Mouse (Mus musculus): ENCODE measurements around the gene Dppa5a. TPM values are rescaled to one million over a fixed set of nuclear protein-coding genes. Genes with fewer than 3 reads are reported as not detected.

Gene Dppa5a
- polyA plus RNA-seq, 1 experiment from 2014 or later, result 0.25 TPM

DNA sequence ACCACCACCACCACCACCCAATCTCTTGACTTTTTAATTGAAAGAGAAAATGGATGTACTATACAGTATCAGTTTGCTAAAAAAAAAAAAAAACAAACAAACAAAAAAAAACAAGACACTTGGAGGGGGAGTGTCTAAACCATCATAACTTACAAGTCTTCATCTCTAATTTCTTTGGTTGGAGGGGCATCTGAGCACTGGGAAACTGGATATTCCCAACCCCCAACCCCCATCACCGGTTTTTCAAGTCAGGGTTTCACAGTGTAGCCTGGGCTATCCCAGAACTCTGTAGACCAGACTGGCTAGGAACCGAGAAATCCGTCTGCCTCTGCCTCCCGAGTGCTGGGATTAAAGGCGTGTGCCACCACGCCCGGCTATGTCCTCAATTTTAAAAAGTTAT is 1.8 kb upstream of the Dppa5a start:
- DNase-seq (ENCODE audit: low spot score, missing footprints) (no peak), ATAC-seq (ENCODE audit: low FRiP score) (no peak)
- Histone ChIP-seq H3K36me3 (ENCODE audit: control insufficient read depth, insufficient read depth, low read length) (no peaks in the 10 kb centered on the region), H3K4me3 (ENCODE audit: low read depth, low read length) (no peak overlapping the region), H3K4me1 (ENCODE audit: control insufficient read depth, insufficient read depth, low read length) (no peaks in the 10 kb centered on the region), H3K27me3 (ENCODE audit: control insufficient read depth, insufficient read depth, low read length) (no peaks in the 10 kb centered on the region), H3K27ac (ENCODE audit: low read depth, low read length) (no peak overlapping the region), H3K9ac (ENCODE audit: low read length) (no peak overlapping the region), H3K9me3 (ENCODE audit: control insufficient read depth, low read length) (no peaks in the 10 kb centered on the region), H3K4me2 (no peak overlapping the region)
- WGBS, result 95% methylated on average over 7 of the region's 7 CpGs

GRCm38 (mm10) chr9:78369349-78369748 is 1.4 kb upstream of the Dppa5a start:
- WGBS, result 93% methylated on average over 2 of the region's 2 CpGs
- no peaks in the 10 kb centered on the region for H3K9me3 ChIP-seq (ENCODE audit: control insufficient read depth, low read length)
- no peak overlapping the region for H3K4me3 ChIP-seq (ENCODE audit: low read depth, low read length)
- no peaks in the 10 kb centered on the region for H3K27me3 ChIP-seq (ENCODE audit: control insufficient read depth, insufficient read depth, low read length)
- no peak overlapping the region for H3K27ac ChIP-seq (ENCODE audit: low read depth, low read length)
- no peak for DNase-seq (ENCODE audit: low spot score, missing footprints)
- no peaks in the 10 kb centered on the region for H3K4me1 ChIP-seq (ENCODE audit: control insufficient read depth, insufficient read depth, low read length)
- no peak for ATAC-seq (ENCODE audit: low FRiP score)
- H3K36me3 ChIP-seq (ENCODE audit: control insufficient read depth, insufficient read depth, low read length), result no peaks in the 10 kb centered on the region
- no peak overlapping the region for H3K9ac ChIP-seq (ENCODE audit: low read length)
- H3K4me2 ChIP-seq, result no peak overlapping the region

DNA sequence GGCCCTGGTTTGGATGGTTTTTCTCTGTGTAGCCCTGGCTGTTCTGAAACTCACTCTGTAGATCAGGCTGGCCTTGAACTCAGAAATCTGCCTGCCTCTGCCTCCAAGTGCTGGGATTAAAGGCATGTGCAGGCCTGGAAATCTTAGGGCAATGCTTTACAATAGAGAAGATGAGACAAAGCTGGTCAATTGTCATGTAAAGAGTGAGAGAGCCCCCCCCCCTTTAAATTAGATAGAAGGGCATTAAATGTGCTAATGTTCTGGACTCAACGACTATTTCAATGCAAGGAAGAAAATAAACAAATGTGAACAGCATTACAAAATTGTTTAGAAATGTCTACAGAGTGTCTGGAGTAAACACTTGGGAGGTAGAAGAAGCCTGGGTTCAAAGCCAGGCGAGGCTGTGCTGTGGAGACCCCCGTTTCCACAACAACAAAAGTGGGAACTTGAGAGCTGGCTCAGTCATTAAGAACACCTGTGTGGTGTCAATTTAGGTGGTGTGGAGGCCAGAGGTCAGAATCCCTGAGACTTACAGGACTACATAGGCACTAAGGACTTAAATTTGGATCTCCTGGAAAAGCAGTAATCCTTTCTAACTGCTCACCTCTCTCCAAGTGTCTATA is 805 bp upstream of the Dppa5a start:
- 81% methylated on average over 3 of the region's 3 CpGs for WGBS
- Histone ChIP-seq H3K4me2 (no peak overlapping the region), H3K36me3 (ENCODE audit: control insufficient read depth, insufficient read depth, low read length) (no peaks in the 10 kb centered on the region), H3K4me3 (ENCODE audit: low read depth, low read length) (no peak overlapping the region), H3K9me3 (ENCODE audit: control insufficient read depth, low read length) (no peaks in the 10 kb centered on the region), H3K4me1 (ENCODE audit: control insufficient read depth, insufficient read depth, low read length) (no peaks in the 10 kb centered on the region), H3K27me3 (ENCODE audit: control insufficient read depth, insufficient read depth, low read length) (no peaks in the 10 kb centered on the region), H3K9ac (ENCODE audit: low read length) (no peak overlapping the region), H3K27ac (ENCODE audit: low read depth, low read length) (no peak overlapping the region)
- DNase-seq (ENCODE audit: low spot score, missing footprints) (no peak), ATAC-seq (ENCODE audit: low FRiP score) (no peak)

GRCm38 (mm10) chr9:78365850-78366544 is 2.0 kb downstream of the Dppa5a start:
- Histone ChIP-seq H3K36me3 (ENCODE audit: control insufficient read depth, insufficient read depth, low read length) (no peaks in the 10 kb centered on the region), H3K9ac (ENCODE audit: low read length) (no peak overlapping the region), H3K4me2 (no peak overlapping the region), H3K9me3 (ENCODE audit: control insufficient read depth, low read length) (no peaks in the 10 kb centered on the region), H3K4me3 (ENCODE audit: low read depth, low read length) (no peak overlapping the region), H3K4me1 (ENCODE audit: control insufficient read depth, insufficient read depth, low read length) (no peaks in the 10 kb centered on the region), H3K27ac (ENCODE audit: low read depth, low read length) (no peak overlapping the region), H3K27me3 (ENCODE audit: control insufficient read depth, insufficient read depth, low read length) (no peaks in the 10 kb centered on the region)
- ATAC-seq (ENCODE audit: low FRiP score) (no peak), DNase-seq (ENCODE audit: low spot score, missing footprints) (peak; percentile 59)
- 74% methylated on average over 13 of the region's 13 CpGs for WGBS

DNA sequence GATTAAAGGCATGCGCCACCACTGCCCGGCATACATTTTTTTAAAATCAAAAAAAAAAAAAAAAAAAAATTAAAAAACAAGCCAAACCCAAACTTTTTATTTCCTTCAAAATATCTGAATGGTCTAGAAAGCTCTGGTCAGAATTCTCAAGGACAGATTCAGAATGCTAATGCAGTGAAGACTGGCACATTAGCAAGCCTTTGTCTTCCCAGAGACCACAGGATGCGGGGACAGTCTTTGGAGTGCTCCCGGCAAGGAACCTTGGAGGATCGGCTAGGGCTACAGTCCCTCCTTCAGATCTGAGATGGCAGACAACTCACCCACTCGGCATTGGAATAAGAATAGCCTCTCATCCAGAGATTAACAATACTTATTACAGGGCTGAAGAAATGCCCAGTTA is 3.3 kb downstream of the Dppa5a start:
- Histone ChIP-seq H3K9me3 (ENCODE audit: control insufficient read depth, low read length) (no peaks in the 10 kb centered on the region), H3K4me1 (ENCODE audit: control insufficient read depth, insufficient read depth, low read length) (no peaks in the 10 kb centered on the region), H3K4me3 (ENCODE audit: low read depth, low read length) (no peak overlapping the region), H3K27ac (ENCODE audit: low read depth, low read length) (no peak overlapping the region), H3K27me3 (ENCODE audit: control insufficient read depth, insufficient read depth, low read length) (no peaks in the 10 kb centered on the region), H3K9ac (ENCODE audit: low read length) (no peak overlapping the region), H3K4me2 (no peak overlapping the region), H3K36me3 (ENCODE audit: control insufficient read depth, insufficient read depth, low read length) (no peaks in the 10 kb centered on the region)
- WGBS, result 87% methylated on average over 6 of the region's 6 CpGs
- no peak for ATAC-seq (ENCODE audit: low FRiP score)
- no peak for DNase-seq (ENCODE audit: low spot score, missing footprints)

- Histone ChIP-seq H3K4me2 (no peak overlapping the region), H3K4me3 (ENCODE audit: low read depth, low read length) (no peak overlapping the region), H3K4me1 (ENCODE audit: control insufficient read depth, insufficient read depth, low read length) (no peaks in the 10 kb centered on the region), H3K9ac (ENCODE audit: low read length) (no peak overlapping the region), H3K27ac (ENCODE audit: low read depth, low read length) (no peak overlapping the region), H3K27me3 (ENCODE audit: control insufficient read depth, insufficient read depth, low read length) (no peaks in the 10 kb centered on the region), H3K9me3 (ENCODE audit: control insufficient read depth, low read length) (no peaks in the 10 kb centered on the region), H3K36me3 (ENCODE audit: control insufficient read depth, insufficient read depth, low read length) (no peaks in the 10 kb centered on the region)
- ATAC-seq (ENCODE audit: low FRiP score), result no peak
- 82% methylated on average over 6 of the region's 6 CpGs for WGBS
- no peak for DNase-seq (ENCODE audit: low spot score, missing footprints)
Measured at GRCm38 (mm10) chr9:78363374-78363773, 4.6 kb downstream of the Dppa5a start.

- H3K4me2 ChIP-seq, result no peak overlapping the region
- 36% methylated on average over 2 of the region's 2 CpGs for WGBS
- no peaks in the 10 kb centered on the region for H3K36me3 ChIP-seq (ENCODE audit: control insufficient read depth, insufficient read depth, low read length)
- no peaks in the 10 kb centered on the region for H3K4me1 ChIP-seq (ENCODE audit: control insufficient read depth, insufficient read depth, low read length)
- H3K9me3 ChIP-seq (ENCODE audit: control insufficient read depth, low read length), result no peaks in the 10 kb centered on the region
- ATAC-seq (ENCODE audit: low FRiP score) (no peak), DNase-seq (ENCODE audit: low spot score, missing footprints) (no peak)
- no peak overlapping the region for H3K9ac ChIP-seq (ENCODE audit: low read length)
- no peaks in the 10 kb centered on the region for H3K27me3 ChIP-seq (ENCODE audit: control insufficient read depth, insufficient read depth, low read length)
- no peak overlapping the region for H3K27ac ChIP-seq (ENCODE audit: low read depth, low read length)
- no peak overlapping the region for H3K4me3 ChIP-seq (ENCODE audit: low read depth, low read length)
Measured at GRCm38 (mm10) chr9:78360484-78360872, 7.5 kb downstream of the Dppa5a start.

GRCm38 (mm10) chr9:78359750-78360483 is 8.1 kb downstream of the Dppa5a start:
- no peaks in the 10 kb centered on the region for H3K4me1 ChIP-seq (ENCODE audit: control insufficient read depth, insufficient read depth, low read length)
- no peak for DNase-seq (ENCODE audit: low spot score, missing footprints)
- no peak for ATAC-seq (ENCODE audit: low FRiP score)
- no peaks in the 10 kb centered on the region for H3K27me3 ChIP-seq (ENCODE audit: control insufficient read depth, insufficient read depth, low read length)
- WGBS, result 81% methylated on average over 6 of the region's 6 CpGs
- no peak overlapping the region for H3K9ac ChIP-seq (ENCODE audit: low read length)
- no peaks in the 10 kb centered on the region for H3K9me3 ChIP-seq (ENCODE audit: control insufficient read depth, low read length)
- H3K36me3 ChIP-seq (ENCODE audit: control insufficient read depth, insufficient read depth, low read length), result no peaks in the 10 kb centered on the region
- no peak overlapping the region for H3K4me2 ChIP-seq
- H3K27ac ChIP-seq (ENCODE audit: low read depth, low read length), result no peak overlapping the region
- H3K4me3 ChIP-seq (ENCODE audit: low read depth, low read length), result no peak overlapping the region

GRCm38 (mm10) chr9:78358053-78358452 is 9.9 kb downstream of the Dppa5a start:
- Histone ChIP-seq H3K9me3 (ENCODE audit: control insufficient read depth, low read length) (no peaks in the 10 kb centered on the region), H3K4me1 (ENCODE audit: control insufficient read depth, insufficient read depth, low read length) (no peaks in the 10 kb centered on the region), H3K9ac (ENCODE audit: low read length) (no peak overlapping the region), H3K27me3 (ENCODE audit: control insufficient read depth, insufficient read depth, low read length) (no peaks in the 10 kb centered on the region), H3K27ac (ENCODE audit: low read depth, low read length) (no peak overlapping the region), H3K4me2 (no peak overlapping the region), H3K4me3 (ENCODE audit: low read depth, low read length) (no peak overlapping the region), H3K36me3 (ENCODE audit: control insufficient read depth, insufficient read depth, low read length) (no peaks in the 10 kb centered on the region)
- 10% methylated on average over 9 of the region's 9 CpGs for WGBS
- DNase-seq (ENCODE audit: low spot score, missing footprints) (peak; percentile 89), ATAC-seq (ENCODE audit: low FRiP score) (peak; percentile 59)
